Comparison of ENCODE assay signal across 15 mouse cellular contexts in the genomic region with DNA sequence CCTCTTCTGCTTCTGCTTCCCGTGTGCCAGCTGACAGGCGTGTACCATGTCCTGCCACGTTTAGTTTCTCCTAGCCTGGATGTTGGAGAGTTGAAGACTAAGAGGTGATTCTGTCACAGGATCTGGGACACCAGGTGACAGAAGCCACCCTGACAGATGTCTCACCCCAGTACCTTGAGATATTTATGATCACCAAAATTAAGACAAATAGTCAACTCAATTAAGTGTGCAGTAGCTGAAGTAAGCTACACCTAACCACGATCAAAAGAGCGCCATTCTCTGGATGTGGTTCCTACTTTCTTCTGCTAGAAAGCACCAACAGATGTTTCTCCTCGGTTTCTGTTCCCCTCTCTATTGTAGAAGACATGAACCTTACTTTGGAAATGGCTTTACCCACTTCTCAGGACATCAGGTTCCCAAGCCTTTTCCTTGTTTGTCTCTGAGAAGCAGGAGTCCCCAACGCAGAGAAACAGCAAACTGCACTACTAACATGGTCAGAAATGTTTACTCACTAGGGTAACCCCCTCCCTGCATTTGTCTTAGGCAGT.
"Had no signal": no experiment of that assay in that cellular context is flagged by ENCODE, and none has a peak within 500 bp of the region (broad histone marks: within the 10 kb centered on the region; RNA-seq: fewer than 3 reads in every experiment).

No protein-coding gene starts in this region.

- H3K9ac ChIP-seq: limb, embryonic 13.5 days; liver, embryonic 14.5 days; midbrain, embryonic 13.5 days; neural tube, embryonic 15.5 days had no signal

- H3K4me3 ChIP-seq: limb, embryonic 13.5 days; midbrain, embryonic 13.5 days; neural tube, embryonic 15.5 days had no signal

- H3K27me3 ChIP-seq: limb, embryonic 13.5 days; midbrain, embryonic 13.5 days; neural tube, embryonic 15.5 days had no signal

- H3K27ac ChIP-seq: kidney, postnatal 0 days; limb, embryonic 13.5 days; liver, embryonic 14.5 days; midbrain, embryonic 13.5 days; neural tube, embryonic 15.5 days had no signal

- H3K4me1 ChIP-seq: midbrain, embryonic 13.5 days; neural tube, embryonic 15.5 days had no signal

- H3K36me3 ChIP-seq: limb, embryonic 13.5 days; midbrain, embryonic 13.5 days had no signal

- H3K4me2 ChIP-seq: limb, embryonic 13.5 days; midbrain, embryonic 13.5 days; neural tube, embryonic 15.5 days had no signal

- H3K9me3 ChIP-seq: limb, embryonic 13.5 days; midbrain, embryonic 13.5 days; neural tube, embryonic 15.5 days had no signal

- ATAC-seq: intestine, postnatal 0 days; midbrain, embryonic 13.5 days had no signal

- DNase-seq: kidney, adult 8-10 months; kidney, postnatal 36 days; layer of hippocampus, adult 9-11 months; layer of hippocampus, postnatal 36 days; lung, adult 18-20 months; right cerebral cortex, adult 18-20 months; right cerebral cortex, postnatal 25 days; thymus, adult 18-20 months; thymus, postnatal 14 days had no signal
